Mouse (Mus musculus) Muller cell, postnatal 12 days (primary cell): ENCODE measurements at regions not wholly inside any gene's neighbourhood (a gene's known extent, or its start where the extent isn't known, plus 50 kb on each side); places are given as distances from the start of the nearest gene placed in this dataset.

Experiments used
- DNase-seq: peaks from one replicate; pipeline ENCODE4 v3.0.0-alpha.2; 2015; ENCODE audit errors: inconsistent ontology term

- DNase-seq = peak; percentile 74
Measured at GRCm38 (mm10) chrX:122744496-122744895, 285.0 kb downstream of the Gm17521 start.

DNA sequence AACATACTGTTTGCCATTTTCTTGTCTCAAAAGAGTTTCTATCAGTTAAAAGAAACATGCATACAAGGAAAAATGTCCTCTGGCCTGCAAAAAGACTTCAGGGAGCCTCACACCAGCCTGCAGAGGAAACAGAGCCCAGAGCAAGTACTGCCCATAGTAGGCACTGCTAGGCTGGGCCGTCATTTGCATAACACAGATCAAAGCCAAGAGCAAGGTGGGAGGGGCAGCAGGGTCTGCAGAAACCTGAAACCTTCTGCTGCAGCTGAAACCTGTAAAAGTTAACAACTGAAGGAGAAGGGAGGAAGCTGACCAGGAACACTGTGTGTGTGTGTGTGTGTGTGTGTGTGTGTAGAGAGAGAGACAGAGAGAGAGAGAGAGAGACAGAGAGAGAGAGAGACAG is 309.5 kb downstream of the Gm17521 start:
- no peak for DNase-seq
